Mouse (Mus musculus) c-Kit-positive CD71-positive TER-119-positive erythroid progenitor cells, embryonic 14.5 days (primary cell): Measurements from ENCODE around the gene Nup37.
A peak's percentile ranks its signal among the peaks of the same experiment; 100 is the strongest.

Experiments
- DNase-seq: peaks from one replicate; pipeline ENCODE4 v3.0.0-alpha.2; 2013; ENCODE audit warnings: low spot score

Nup37 gene

GRCm38 (mm10) chr10:88146707-88147477 is at the start of gene Nup37, which contains the start of gene Parpbp:
Gene Nup37 (plus strand): TSS chr10:88146992.
Gene Parpbp (minus strand): TSS chr10:88146941.
- DNase-seq = peak; percentile 86

GRCm38 (mm10) chr10:88106169-88106568 is 40.6 kb upstream of the Nup37 start:
- DNase-seq = no peak

- DNase-seq = no peak
These were observed 33.5 kb upstream of the Nup37 start for GRCm38 (mm10) chr10:88113290-88113689.

GRCm38 (mm10) chr10:88119721-88120120 is 27.1 kb upstream of the Nup37 start:
- no peak for DNase-seq

- DNase-seq = no peak
These were observed 11.2 kb upstream of the Nup37 start for GRCm38 (mm10) chr10:88135630-88136029.

GRCm38 (mm10) chr10:88146187-88146586 is 605 bp upstream of the Nup37 start:
- peak; percentile 23 for DNase-seq

- DNase-seq = no peak
These were observed 3.6 kb downstream of the Nup37 start for GRCm38 (mm10) chr10:88150381-88150780.

- no peak for DNase-seq
These were observed 4.9 kb downstream of the Nup37 start for GRCm38 (mm10) chr10:88151658-88152057.

GRCm38 (mm10) chr10:88162096-88162495 is 15.3 kb downstream of the Nup37 start:
- no peak for DNase-seq

- no peak for DNase-seq
These were observed 15.9 kb downstream of the Nup37 start for GRCm38 (mm10) chr10:88162676-88163075.

- DNase-seq = no peak
These were observed 19.4 kb downstream of the Nup37 start for GRCm38 (mm10) chr10:88166158-88166557.

GRCm38 (mm10) chr10:88167438-88168077 is 20.8 kb downstream of the Nup37 start:
- DNase-seq = no peak

- DNase-seq = no peak
These were observed 53.7 kb downstream of the Nup37 start for GRCm38 (mm10) chr10:88200541-88200940.

GRCm38 (mm10) chr10:88200951-88201638 is 54.3 kb downstream of the Nup37 start, which contains the start of gene Washc3:
Gene Washc3 (plus strand): TSS chr10:88201093.
- peak; percentile 82 for DNase-seq

- no peak for DNase-seq
These were observed 54.9 kb downstream of the Nup37 start for GRCm38 (mm10) chr10:88201650-88202049.

- no peak for DNase-seq
These were observed 55.8 kb downstream of the Nup37 start for GRCm38 (mm10) chr10:88202581-88202980.

- no peak for DNase-seq
These were observed 56.4 kb downstream of the Nup37 start for GRCm38 (mm10) chr10:88203236-88203635.

GRCm38 (mm10) chr10:88212644-88213043 is 65.9 kb downstream of the Nup37 start:
- DNase-seq = no peak

- DNase-seq = no peak
These were observed 68.2 kb downstream of the Nup37 start for GRCm38 (mm10) chr10:88214800-88215514.

GRCm38 (mm10) chr10:88218161-88218560 is 71.4 kb downstream of the Nup37 start:
- DNase-seq = no peak

GRCm38 (mm10) chr10:88221718-88222117 is 74.9 kb downstream of the Nup37 start:
- no peak for DNase-seq

GRCm38 (mm10) chr10:88225421-88225820 is 78.6 kb downstream of the Nup37 start:
- DNase-seq = no peak
